Mouse (Mus musculus) heart, postnatal 0 days (tissue): ENCODE results near the gene Gm3045.

ENCODE experiments used
- CTCF ChIP-seq: IDR thresholded peaks from 2 replicates; pipeline ENCODE4 v1.5.1; 2016; ENCODE audit warnings: antibody characterized with exemption, control low read depth, low read depth
- EP300 ChIP-seq: IDR thresholded peaks from 2 replicates; pipeline ENCODE4 v1.6.1; 2016; ENCODE audit warnings: antibody characterized with exemption, low read depth

DNA sequence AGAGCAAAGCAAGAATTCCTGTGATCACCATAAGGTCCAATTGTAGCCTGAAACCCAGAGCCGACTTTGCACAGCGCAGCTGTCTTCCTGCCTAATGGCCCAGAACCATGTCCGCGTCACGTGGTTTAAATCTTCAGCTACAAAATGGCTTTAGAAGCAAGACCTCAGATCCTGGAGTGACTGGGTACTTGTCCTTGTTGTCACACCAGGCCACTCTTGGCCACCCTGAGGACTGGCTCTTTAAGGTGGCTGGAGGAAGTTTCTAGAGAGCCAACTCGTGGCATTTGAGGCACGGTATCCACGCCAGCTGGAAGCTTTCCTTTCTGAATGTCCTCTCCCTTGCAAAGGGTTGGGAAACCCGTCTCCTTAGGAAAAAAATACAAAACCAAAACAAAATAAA is 45.6 kb downstream of the Gm3045 start:
- TF ChIP-seq EP300: no peak
- TF ChIP-seq CTCF: no peak
